Mouse (Mus musculus) macrophage (primary cell): ENCODE results near the gene Sugct. TPM values are rescaled to one million over a fixed set of nuclear protein-coding genes. Genes with fewer than 3 reads are reported as not detected.

Experiments
- polyA plus RNA-seq: library from polyadenylated mRNA; stranded (reverse); fragments of 250-400 nt; gene quantifications from 3 replicates; pipeline ENCODE4 v1.2.4, GENCODE M21; 2018; ENCODE audit warnings: inconsistent platforms

Sugct gene
- polyA plus RNA-seq, 1 experiment from 2014 or later = 0.50 TPM

Other genes starting within 250 kb of the Sugct start
- 8.7 to 14.4 TPM (median 10.6 TPM) in 3 replicates for gene Mplkip, start 361 bp downstream of the Sugct start, polyA plus RNA-seq
- gene Cdk13, start 109.5 kb upstream of the Sugct start, polyA plus RNA-seq = 23.1 to 34.6 TPM (median 26.1 TPM) in 3 replicates
- 36.3 to 69.1 TPM (median 40.8 TPM) in 3 replicates for gene Rala, start 248.7 kb upstream of the Sugct start, polyA plus RNA-seq